Mouse (Mus musculus): ENCODE data around the gene Rgs16. TPM values are rescaled to one million over a fixed set of nuclear protein-coding genes. Genes with fewer than 3 reads are reported as not detected.

Gene Rgs16
- total RNA-seq (2012; rRNA removed) (not detected in 2 replicates), polyA plus RNA-seq (2012; ENCODE audit: insufficient read depth in 1 of 2, insufficient read length in 2 of 2, low read depth in 1 of 2, low replicate concordance in 2 of 2, missing spikeins in 1 of 2) (not detected)

DNA sequence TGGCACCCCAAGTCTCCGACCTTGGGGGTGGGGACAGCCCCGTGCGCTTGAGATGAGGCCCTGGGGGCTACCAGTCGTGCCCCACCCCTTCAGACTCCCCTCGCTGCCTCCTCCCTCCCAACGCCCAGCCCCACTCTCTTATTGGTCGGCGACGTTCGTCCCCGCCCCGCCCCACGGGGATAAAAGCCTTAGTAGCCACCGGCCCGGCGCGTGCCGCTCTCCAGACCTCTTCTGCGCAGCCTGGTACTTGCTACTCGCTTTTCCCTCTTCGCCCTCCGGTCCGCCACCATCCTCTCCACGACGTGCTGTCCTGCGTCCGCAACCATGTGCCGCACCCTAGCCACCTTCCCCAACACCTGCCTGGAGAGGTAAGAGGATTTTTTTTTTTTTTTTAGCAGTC lies at the start of gene Rgs16:
Rgs16 (plus strand) TSS at position 205 of the 400 bp plus-strand sequence.
- Histone ChIP-seq H3K79me2 (ENCODE audit: control insufficient read depth, insufficient read depth, low read length, poor library complexity) (no peaks in the 10 kb centered on the region), H3K4me3 (ENCODE audit: control insufficient read depth in 1 of 2, insufficient read depth in 1 of 2, low read depth in 2 of 2, low read length in 2 of 2) (no peak within 1 kb of the TSS), H3K4me1 (ENCODE audit: control insufficient read depth in 1 of 2, insufficient read depth in 2 of 2, low read length in 2 of 2) (no peaks in the 10 kb centered on the region), H3K9ac (ENCODE audit: control insufficient read depth, low read depth, low read length, poor library complexity, severe bottlenecking) (no peak within 1 kb of the TSS), H3K9me3 (replicated peaks; ENCODE audit: insufficient read depth, low read length) (no peaks in the 10 kb centered on the region), H3K36me3 (ENCODE audit: control insufficient read depth in 1 of 2, insufficient read depth in 2 of 2, low read length in 2 of 2) (no peaks in the 10 kb centered on the region), H3K27me3 (ENCODE audit: control insufficient read depth in 1 of 2, insufficient read depth in 2 of 2, low read length in 2 of 2) (no peaks in the 10 kb centered on the region), H3K27ac (ENCODE audit: control insufficient read depth, low read depth, low read length) (no peak within 1 kb of the TSS)
- DNase-seq (ENCODE audit: low read depth, low spot score): no peak
- TF ChIP-seq HCFC1 (IDR thresholded peaks at IDR 0.05; ENCODE audit: low read depth, low read length): no peak
- TF ChIP-seq ZKSCAN1 (IDR thresholded peaks at IDR 0.05; ENCODE audit: low read depth, low read length): no peak
- TF ChIP-seq CHD2 (IDR thresholded peaks at IDR 0.05; ENCODE audit: low read length): no peak
- no peak for TF ChIP-seq SIN3A (IDR thresholded peaks at IDR 0.05; ENCODE audit: low read length)
- TF ChIP-seq E2F4 (IDR thresholded peaks at IDR 0.05; ENCODE audit: borderline replicate concordance, low read depth, low read length): no peak

DNA sequence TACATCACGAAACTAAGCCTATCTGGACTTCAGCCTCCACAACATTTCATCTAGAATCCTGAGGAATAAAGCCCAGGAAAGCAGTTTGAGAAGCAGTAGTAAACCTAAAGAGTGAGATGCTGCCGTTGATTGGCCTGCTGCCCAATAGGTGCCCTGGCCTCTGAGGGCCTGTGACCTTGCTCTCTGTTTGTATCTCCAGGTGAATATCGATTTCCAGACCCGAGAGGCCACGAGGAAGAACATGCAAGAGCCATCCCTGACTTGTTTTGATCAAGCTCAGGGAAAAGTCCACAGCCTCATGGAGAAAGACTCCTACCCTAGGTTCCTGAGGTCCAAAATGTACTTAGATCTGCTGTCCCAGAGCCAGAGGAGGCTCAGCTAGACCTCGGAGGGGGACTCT lies 47.6 kb upstream of the Rgs16 start:
- no peak overlapping the region for H3K4me3 ChIP-seq (ENCODE audit: control insufficient read depth in 1 of 2, insufficient read depth in 1 of 2, low read depth in 2 of 2, low read length in 2 of 2)
- no peaks in the 10 kb centered on the region for H3K27me3 ChIP-seq (ENCODE audit: control insufficient read depth in 1 of 2, insufficient read depth in 2 of 2, low read length in 2 of 2)
- TF ChIP-seq GATA1 (IDR thresholded peaks at IDR 0.05; ENCODE audit: low read depth, low read length) (no peak), TAL1 (IDR thresholded peaks at IDR 0.05; ENCODE audit: low read length) (no peak), JUND (IDR thresholded peaks at IDR 0.05; ENCODE audit: low read depth, low read length) (no peak), MAFK (IDR thresholded peaks at IDR 0.05; ENCODE audit: borderline replicate concordance, low read depth, low read length) (no peak), EP300 (IDR thresholded peaks at IDR 0.05; ENCODE audit: low read depth in 1 of 2, low read length in 2 of 2) (no peak), MYC (IDR thresholded peaks at IDR 0.05; ENCODE audit: low read depth, low read length) (no peak)
- H3K27ac ChIP-seq (ENCODE audit: control insufficient read depth, low read depth, low read length): no peak overlapping the region
- H3K79me2 ChIP-seq (ENCODE audit: control insufficient read depth, insufficient read depth, low read length, poor library complexity): no peaks in the 10 kb centered on the region
- H3K9me3 ChIP-seq (replicated peaks; ENCODE audit: insufficient read depth, low read length): no peaks in the 10 kb centered on the region
- DNase-seq (ENCODE audit: low read depth, low spot score): no peak
- no peak overlapping the region for H3K9ac ChIP-seq (ENCODE audit: control insufficient read depth, low read depth, low read length, poor library complexity, severe bottlenecking)
- H3K36me3 ChIP-seq (ENCODE audit: control insufficient read depth in 1 of 2, insufficient read depth in 2 of 2, low read length in 2 of 2): no peaks in the 10 kb centered on the region
- H3K4me1 ChIP-seq (ENCODE audit: control insufficient read depth in 1 of 2, insufficient read depth in 2 of 2, low read length in 2 of 2): no peaks in the 10 kb centered on the region

DNA sequence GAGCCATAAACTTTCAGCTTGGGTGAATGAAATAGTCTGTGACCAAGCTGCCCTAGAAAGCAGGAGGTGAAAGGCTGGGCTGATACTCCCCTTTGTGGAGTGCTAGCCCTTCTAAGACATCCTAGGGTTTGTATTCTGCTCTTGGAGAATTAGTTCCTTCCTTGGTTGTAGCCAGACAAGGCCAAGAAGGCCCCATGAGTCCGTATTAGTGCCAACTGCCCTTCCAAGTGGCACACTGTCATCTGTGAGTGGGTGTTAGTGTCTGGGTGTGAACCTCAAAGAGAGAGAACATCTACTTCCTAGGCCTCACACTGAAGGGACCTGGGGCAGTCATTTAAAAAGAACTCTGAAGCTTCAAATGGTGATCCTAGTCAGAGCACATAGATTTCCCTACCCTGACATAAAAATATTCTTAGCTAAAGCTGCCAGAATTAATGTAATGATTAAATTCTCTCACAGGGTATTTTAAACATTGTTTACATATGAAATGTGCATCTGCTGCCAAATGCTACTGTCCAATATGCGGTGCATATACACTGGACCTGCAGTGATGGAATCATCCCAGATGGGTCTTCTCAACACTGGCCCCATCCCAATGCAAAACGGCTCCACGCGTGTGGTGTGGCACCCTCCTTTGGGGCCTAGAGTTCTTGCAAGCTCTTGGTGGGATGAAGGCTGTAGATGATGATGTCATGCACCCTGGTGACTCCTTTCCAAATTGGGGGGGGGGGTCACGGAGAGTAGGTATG lies 45.6 kb upstream of the Rgs16 start:
- no peak overlapping the region for H3K27ac ChIP-seq (ENCODE audit: control insufficient read depth, low read depth, low read length)
- H3K9me3 ChIP-seq (replicated peaks; ENCODE audit: insufficient read depth, low read length): no peaks in the 10 kb centered on the region
- no peaks in the 10 kb centered on the region for H3K27me3 ChIP-seq (ENCODE audit: control insufficient read depth in 1 of 2, insufficient read depth in 2 of 2, low read length in 2 of 2)
- no peaks in the 10 kb centered on the region for H3K36me3 ChIP-seq (ENCODE audit: control insufficient read depth in 1 of 2, insufficient read depth in 2 of 2, low read length in 2 of 2)
- H3K9ac ChIP-seq (ENCODE audit: control insufficient read depth, low read depth, low read length, poor library complexity, severe bottlenecking): no peak overlapping the region
- H3K4me3 ChIP-seq (ENCODE audit: control insufficient read depth in 1 of 2, insufficient read depth in 1 of 2, low read depth in 2 of 2, low read length in 2 of 2): no peak overlapping the region
- no peaks in the 10 kb centered on the region for H3K4me1 ChIP-seq (ENCODE audit: control insufficient read depth in 1 of 2, insufficient read depth in 2 of 2, low read length in 2 of 2)
- TF ChIP-seq SIN3A (IDR thresholded peaks at IDR 0.05; ENCODE audit: low read length): no peak
- no peak for TF ChIP-seq ZKSCAN1 (IDR thresholded peaks at IDR 0.05; ENCODE audit: low read depth, low read length)
- no peak for TF ChIP-seq POLR2AphosphoS2 (IDR thresholded peaks at IDR 0.05; ENCODE audit: low read length)
- H3K79me2 ChIP-seq (ENCODE audit: control insufficient read depth, insufficient read depth, low read length, poor library complexity): no peaks in the 10 kb centered on the region
- DNase-seq (ENCODE audit: low read depth, low spot score): no peak
